Mouse (Mus musculus) left cerebral cortex, postnatal 14 days (tissue): ENCODE data around the gene Sh3rf1. TPM values are rescaled to one million over a fixed set of nuclear protein-coding genes. Genes with fewer than 3 reads are reported as not detected.

Experiments
- DNase-seq, 2 experiments: peaks; one replicate each; pipeline ENCODE4 v3.0.0; 2021 to 2022; ENCODE audit warnings: low spot score in 2 of 2, mixed read lengths in 1 of 2
- intact Hi-C: fragments of 180-260 bp; cut with DNase I; formaldehyde crosslinking; loops from one replicate; pipeline ENCODE4 v1.15.1; 2025
- total RNA-seq, 2 experiments: library from RNA; stranded (reverse); gene quantifications; 2 replicates each; pipeline ENCODE4 v1.2.3; 2021

Gene Sh3rf1
- total RNA-seq, 2 experiments from 2014 or later, result 39.5 to 41.7 TPM

DNA sequence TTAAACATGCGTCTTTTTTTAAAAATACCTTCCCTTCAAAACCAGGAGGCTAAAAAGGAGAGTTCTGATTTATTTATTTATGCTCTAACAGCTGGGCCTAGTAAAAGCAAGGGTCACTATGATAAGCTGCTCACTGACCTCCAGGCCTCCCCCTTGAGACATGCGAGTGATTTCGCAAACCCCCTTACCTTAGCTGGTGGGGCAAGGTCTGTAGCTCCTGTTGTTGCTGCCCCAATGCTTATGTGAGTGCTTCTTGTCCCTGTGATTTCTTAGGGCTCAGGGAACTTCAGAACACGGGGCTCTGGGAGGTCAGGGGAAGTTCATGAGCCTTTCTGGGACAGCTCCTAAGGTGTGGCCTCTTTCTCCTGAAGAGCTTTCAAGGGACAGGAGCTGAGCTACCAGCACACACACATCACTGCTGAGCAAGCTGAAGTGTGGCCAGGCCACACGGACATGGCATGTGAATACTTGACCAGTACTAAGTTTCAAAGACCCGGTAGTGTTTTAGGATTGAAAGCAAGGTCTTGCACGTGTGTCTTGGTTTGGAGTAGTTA is 118.9 kb downstream of the Sh3rf1 start:
- DNase-seq, result no peak
- intact Hi-C loops, result no loop called here

DNA sequence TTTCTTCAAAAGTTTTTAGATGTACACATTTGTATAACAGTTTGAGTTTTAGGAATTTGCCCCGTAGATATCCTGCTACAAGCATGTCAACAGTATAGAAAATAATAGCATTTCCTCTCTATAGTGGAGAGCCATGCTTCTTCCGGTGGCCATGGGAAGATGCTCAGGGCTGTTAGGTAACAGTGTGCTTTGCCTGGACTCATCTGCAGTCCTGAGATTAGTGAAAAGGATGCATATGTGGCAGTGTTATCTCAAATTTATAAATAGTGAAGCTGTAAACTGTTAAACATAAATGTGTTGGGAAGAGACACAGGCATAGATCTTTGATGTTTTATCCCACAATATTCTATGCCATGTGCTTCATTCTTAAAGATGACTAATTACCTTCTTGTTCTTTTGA is 120.8 kb downstream of the Sh3rf1 start:
- DNase-seq, result no peak
- intact Hi-C loops, result no loop called here

DNA sequence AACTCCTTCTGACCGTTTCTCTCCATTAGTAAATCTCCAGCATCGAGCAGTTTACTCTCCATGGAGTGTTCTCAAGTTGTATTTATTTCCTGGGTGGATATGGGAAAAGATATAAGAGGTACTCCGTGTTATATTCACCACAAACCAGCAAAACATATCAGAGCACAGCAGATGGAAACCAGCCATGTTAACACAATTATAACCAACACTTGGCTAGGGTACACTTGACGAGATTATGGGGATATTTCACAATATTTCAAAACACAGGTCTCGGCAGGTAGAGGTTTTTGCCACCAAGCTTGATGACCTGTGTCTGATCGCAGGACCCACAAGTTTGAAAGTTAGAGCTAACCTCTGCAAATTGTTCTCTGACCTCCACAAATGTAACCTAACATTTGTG is 123.3 kb downstream of the Sh3rf1 start:
- DNase-seq, result no peak
- intact Hi-C loops, result no loop called here

DNA sequence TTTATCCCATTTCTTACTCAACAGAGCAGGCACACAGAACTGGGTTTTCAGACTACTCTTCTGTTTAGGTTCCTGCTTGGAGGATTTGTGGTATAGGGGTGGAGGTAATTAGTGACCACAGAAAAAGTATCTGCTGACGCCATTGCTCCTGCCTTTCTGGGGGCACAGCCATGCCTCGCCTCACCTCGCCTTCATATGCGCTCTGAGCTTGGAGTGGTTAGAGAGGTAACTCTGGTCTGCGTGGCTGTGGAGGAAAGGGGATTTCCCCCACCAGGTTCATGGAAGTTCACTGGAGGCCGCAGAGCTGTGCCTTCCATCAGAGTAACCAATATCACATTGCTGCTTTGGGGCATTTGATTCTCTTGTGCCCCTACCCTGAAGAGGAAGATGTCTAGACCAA is 123.9 kb downstream of the Sh3rf1 start:
- intact Hi-C loops, result no loop called here
- DNase-seq, result no peak

DNA sequence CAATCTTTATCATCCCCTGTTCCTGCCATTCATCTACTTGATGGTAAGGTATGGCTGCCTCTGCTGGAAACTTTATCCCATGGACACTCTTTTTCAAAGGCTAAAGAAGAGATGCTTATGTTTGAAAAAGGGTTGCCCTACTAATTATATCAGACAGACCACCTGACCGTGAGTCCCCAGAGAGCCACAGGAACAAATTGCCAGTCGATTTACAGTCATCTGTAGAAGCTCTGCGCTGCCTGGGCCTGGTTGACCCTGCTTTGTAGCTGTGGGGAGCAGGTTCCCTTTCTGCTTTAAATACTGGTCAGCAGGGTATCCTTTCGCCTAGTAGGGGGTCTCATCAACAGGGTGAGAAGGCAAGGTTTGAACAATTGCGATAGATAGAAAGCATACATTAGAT is 124.4 kb downstream of the Sh3rf1 start:
- no peak for DNase-seq
- intact Hi-C loops, result no loop called here

DNA sequence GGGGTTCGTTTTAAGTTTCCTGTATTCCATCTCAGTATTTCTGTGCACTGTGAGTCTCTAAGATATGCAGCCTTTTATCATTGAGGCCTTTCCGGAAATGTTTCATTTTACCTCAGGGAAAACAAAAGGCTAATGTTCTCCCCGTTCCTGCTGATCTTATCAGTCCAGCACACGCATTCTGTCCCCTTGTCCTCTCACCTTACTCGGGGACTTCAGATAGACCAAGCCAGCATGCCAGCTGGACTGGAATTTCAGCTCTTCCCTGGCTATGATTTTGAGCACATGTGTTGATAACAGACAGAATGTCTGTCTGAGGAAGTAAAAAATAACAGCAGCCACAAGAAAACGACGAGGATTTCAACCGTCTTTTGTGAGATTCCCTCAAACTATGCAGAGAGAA is 124.8 kb downstream of the Sh3rf1 start:
- DNase-seq, result no peak
- intact Hi-C loops, result no loop called here

DNA sequence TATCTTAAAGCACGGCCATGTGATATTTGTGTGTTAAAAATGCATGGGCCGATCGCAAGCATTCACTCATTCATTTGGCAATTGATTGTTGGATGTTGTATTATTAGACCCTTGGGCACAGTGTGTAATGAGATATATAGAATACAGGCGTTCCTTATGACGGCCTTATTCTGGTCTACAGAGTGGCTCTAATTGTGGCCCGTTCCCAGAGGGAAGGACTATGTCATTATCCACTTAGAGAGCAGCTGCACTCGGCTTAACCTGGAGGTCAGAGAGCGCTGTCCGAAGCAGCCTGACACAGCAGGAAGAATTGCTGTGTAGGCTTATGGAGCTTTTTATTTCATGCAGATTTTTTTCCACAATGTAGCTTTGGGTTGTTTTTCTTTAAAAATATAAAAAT is 126.8 kb downstream of the Sh3rf1 start:
- intact Hi-C loops, result no loop called here

DNA sequence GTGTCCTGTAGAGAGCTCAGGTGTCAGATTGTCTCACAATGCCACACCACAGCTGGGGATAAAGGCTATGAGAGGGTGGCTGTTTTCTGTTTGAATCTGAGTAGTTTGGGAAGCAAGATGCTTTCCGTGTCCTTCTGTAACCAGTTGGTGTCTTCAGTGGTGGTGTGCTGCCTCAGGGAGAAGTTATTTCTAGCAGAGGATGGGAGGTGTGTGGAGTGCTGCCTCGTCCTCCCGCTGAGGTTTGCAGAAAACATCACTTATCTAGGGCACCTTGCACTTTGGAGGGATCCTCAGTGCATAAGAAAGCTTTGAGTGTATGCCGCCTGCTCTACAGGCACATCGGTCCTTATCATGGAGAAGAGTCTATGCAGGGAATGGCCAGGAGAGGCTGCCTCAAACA is 128.0 kb downstream of the Sh3rf1 start:
- DNase-seq, result peak in 1 of 2 experiments; percentile 26
- intact Hi-C loops, result no loop called here

More for the DNA sequence above, 126.8 kb downstream of the Sh3rf1 start:
- DNase-seq, result no peak

DNA sequence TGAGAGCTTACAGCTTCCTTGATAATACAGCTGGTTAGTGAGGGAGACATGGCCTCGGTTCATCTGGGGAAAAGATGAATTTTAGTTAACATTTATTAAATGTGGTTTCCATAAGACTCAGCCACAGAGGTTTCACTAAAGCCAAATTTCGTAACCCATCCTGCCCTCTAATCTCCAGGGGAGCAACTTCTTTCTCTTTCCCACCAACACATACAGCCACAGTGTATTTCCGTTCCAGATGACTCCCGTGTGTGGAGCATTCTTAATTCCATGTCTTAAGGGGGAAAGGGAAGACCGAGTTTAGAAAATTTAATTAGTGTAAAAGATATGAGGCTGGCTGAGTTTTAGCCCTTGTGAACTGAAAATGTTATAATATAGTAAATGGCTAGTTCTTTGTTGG is 131.8 kb downstream of the Sh3rf1 start:
- intact Hi-C loops, result no loop called here
- no peak for DNase-seq

DNA sequence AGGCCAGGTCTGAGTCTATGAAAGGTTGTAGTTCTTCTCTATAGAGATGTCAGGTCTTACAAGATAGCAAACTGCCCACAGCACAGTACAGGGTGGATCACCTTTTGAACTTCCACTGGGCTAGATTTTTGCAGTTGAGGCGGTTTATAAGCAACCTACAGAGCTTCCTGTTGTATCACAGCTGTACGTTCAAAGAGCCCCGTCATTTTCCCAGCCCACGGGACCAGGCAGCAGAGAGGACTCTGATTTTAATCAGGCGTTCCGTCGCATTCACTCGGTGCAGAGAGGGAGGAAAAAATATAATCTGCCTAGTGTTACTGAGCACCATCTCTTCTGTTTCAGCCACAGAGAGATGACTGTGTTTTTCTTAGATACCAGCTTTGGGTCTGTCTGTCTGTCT is 135.3 kb downstream of the Sh3rf1 start:
- DNase-seq, result no peak
- intact Hi-C loops, result no loop called here

DNA sequence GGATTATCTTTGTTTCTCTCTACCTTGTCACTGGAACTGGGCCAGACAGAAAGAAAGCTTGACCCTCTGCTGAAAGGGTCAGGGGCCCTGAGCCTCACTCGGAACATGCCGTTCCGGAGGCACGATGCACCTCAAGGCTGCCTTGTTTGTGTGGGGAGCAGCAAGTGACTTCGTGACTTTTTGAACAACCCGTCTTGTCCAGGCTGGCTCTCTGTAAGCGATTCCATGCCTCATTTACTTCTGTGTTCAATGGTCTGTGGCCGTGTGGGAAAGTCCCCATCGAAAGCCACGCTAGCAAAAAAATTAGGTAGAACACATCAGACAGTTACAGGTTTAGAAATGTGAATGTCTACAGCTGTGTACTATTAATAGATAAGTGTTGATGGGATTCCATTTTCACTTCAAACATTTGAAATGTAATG is 136.2 kb downstream of the Sh3rf1 start:
- no peak for DNase-seq
- intact Hi-C loops, result no loop called here

DNA sequence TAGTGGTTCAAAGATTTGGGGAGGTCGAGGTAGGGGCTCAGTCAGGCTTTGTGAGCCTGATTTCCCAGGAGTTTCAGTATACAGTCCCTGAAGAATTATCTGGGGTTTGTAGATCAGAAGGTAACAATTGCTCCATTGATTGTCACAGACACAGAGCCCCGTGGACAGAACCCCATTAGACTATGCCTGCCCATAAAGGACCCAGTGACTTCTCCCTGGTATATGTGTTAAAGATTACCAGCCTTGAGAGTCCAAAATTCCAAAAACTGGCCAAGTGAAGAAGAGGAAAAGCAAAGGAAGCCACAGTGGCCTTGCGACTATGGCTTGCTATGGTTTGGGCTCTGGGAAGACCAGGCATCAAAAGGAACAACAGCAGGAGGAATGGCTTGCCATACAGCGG is 136.7 kb downstream of the Sh3rf1 start:
- intact Hi-C loops, result no loop called here
- no peak for DNase-seq

DNA sequence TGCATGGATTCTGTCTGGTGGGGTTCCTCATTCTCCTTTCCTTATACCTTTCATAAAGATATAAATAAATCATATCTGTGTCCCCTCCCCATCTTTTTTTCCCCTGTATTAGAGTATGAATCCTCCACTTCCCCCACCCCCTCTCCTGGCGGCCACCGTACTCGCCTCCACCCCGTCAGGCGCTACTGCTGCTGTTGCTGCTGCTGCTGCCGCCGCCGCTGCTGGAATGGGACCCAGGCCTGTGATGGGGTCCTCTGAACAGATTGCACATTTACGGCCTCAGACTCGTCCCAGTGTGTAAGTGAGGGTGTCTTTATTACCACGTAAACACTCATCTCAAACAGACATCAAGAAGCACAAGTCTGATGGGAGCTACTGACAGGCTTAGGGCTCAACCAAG is 137.8 kb downstream of the Sh3rf1 start:
- intact Hi-C loops, result no loop called here
- no peak for DNase-seq

DNA sequence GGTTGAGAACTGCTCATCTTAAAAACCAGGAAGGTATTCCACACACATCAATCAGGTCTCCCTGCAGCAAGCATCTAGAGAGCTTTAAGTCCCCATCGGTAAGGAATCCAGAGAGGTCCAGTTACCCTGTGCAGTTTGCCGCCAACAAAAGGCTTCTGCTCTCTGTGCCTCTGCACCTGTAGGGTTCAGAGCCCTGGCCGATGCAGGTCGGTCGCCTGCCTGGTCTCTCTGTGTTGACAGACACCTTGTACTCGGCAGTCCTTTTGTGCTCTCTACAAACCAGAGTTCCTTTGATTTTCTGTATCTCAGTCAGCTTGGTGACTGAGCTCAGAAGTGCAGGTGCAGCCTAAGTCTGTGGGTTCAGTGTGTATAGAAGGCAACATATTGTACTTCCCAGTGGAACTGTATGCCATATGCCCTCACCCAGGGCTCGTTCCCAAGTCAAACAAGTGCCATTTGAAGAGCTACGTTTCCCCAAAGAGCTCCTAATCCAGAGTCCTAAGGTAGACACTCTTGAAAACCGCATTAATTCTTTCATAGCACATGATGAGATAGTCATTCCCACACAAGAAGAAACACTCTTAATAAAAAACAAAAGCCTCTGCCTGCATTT is 138.7 kb downstream of the Sh3rf1 start:
- intact Hi-C loops, result no loop called here

DNA sequence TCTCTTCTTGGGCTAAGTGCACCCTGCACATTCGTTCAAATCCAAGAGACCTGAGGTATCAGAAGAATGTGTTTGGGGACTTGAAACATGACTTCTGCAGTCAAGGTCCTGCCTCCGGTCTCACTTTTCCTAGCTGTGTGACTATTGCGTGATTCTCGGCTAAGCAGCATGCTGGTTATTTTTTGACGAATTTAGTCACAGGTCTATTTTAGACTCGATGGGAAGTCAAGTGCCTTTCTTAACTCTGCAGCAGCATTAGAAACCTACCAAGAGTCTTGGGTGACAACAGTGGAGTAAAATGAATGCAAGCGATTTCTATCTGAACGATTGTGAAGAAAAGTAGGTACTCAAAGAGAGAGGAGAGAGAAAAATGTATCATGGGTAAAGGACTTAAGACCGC is 149.6 kb downstream of the Sh3rf1 start:
- intact Hi-C loops, result loop anchor here (5.0 kb wide), 1 partner anchor 146 kb away; no protein-coding TSS in a partner anchor

More for the DNA sequence above, 138.7 kb downstream of the Sh3rf1 start:
- DNase-seq, result no peak

DNA sequence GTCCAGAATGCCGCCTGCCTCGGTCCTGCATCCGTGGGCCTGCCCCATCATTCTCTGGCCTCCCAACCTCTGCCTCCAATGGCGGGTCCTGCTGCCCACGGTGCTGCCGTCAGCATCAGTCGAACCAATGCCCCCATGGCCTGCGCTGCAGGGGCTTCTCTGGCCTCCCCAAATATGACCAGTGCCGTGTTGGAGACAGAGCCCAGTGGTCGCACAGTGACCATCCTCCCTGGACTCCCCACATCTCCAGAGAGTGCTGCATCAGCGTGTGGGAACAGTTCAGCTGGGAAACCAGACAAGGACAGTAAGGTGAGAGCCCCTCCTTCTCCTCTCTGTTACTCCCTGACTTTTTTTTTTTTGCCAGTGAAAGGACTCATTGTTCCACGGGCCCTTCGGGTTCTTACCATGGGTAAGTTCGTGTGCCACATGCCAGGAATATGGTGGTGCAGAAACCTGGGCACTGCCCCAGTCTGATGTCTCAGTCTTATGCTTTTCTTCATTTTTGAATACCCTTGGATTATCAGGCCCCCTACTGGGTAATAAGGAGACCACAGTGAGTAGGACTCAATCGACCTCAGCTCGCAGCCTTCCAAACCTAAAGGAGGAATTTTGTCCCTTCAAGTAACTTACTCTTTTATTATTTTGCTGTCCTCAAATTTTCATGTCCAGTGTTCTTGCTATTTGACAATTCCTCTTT is 150.5 kb downstream of the Sh3rf1 start:
- intact Hi-C loops, result loop anchor here (5.0 kb wide), 1 partner anchor 147 kb away; no protein-coding TSS in a partner anchor
- no peak for DNase-seq

More for the DNA sequence above, 149.6 kb downstream of the Sh3rf1 start:
- DNase-seq, result peak in 1 of 2 experiments; percentile 28

DNA sequence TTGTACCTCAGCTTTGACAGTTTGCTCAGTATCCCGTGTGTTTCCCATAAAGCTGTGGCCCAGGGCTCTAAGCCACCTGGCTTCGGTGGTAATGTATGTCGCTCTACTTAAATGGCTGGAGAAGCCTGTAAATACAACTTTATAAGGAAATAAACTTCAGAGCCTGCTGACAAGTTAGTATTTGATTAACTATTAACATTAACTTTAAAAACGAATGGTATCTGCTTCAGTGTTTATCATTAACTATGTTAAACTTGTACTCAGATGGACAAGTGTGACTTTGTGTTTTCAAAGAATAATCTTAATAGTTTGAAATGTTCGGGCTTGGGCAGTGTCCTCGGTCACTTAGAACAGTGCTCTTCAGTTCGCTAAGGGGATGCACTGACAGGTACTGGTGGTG is 151.5 kb downstream of the Sh3rf1 start:
- DNase-seq, result no peak
- intact Hi-C loops, result no loop called here

DNA sequence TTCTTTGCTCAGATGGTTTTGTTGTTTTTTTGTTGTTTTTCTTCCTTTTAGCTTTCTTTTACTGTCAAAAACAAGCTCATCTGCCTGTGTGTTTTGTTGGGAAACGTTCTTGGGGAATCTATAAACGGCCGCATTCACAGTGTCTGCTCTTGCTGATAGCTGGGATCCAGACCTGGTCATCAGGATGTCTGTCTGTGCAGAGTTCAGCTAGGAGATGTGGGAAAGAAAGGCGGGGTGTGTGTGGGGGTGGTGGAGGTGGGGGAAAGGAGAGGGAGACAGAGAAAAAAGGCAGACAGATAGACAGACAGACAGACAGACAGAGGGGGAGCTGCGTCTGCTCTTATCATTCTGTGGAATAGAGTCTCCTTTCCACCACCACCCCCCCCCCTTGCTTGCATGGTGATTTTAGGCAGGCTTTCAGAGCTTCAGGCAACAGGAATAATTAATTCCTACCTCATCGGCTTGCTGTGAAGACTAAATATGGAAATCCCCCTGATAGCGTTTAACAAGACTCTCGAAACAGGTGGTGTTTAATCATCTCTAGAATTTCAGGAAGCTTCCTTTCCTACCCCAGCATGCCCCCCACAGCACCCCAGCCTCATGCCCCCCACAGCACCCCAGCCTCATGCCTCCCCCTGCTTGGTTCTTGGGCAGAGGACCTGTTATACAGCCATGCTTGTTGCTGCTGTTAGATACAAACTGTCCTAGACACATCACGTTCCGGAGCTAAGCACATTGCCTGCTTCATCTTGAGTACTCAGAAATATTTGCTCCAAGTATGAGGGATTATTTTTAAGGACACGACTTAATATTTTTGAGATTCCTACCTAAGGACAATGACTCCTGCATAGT is 155.4 kb downstream of the Sh3rf1 start:
- no peak for DNase-seq
- intact Hi-C loops, result no loop called here

DNA sequence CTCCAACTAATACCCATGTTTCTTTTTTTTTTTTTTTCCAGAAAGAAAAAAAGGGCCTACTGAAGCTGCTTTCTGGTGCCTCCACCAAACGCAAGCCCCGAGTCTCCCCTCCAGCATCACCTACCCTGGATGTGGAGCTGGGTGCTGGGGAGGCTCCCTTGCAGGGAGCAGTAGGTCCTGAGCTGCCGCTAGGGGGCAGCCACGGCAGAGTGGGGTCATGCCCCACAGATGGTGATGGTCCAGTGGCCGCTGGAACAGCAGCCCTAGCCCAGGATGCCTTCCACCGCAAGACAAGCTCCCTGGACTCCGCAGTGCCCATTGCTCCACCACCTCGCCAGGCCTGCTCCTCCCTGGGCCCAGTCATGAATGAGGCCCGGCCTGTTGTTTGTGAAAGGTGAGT is 160.9 kb downstream of the Sh3rf1 start:
- intact Hi-C loops, result loop anchor here (10.0 kb wide), 1 partner anchor 100 kb away; the partner anchor contains the start of gene Cbr4
- DNase-seq, result no peak
